Mouse (Mus musculus) frontal cortex, postnatal 25 days (tissue): Measurements from ENCODE around the gene Ccni.

Experiments used
- DNase-seq, 2 experiments: peaks; one replicate each; pipeline ENCODE4 v3.0.0; 2022; ENCODE audit warnings: low spot score in 2 of 2

Gene Ccni

DNA sequence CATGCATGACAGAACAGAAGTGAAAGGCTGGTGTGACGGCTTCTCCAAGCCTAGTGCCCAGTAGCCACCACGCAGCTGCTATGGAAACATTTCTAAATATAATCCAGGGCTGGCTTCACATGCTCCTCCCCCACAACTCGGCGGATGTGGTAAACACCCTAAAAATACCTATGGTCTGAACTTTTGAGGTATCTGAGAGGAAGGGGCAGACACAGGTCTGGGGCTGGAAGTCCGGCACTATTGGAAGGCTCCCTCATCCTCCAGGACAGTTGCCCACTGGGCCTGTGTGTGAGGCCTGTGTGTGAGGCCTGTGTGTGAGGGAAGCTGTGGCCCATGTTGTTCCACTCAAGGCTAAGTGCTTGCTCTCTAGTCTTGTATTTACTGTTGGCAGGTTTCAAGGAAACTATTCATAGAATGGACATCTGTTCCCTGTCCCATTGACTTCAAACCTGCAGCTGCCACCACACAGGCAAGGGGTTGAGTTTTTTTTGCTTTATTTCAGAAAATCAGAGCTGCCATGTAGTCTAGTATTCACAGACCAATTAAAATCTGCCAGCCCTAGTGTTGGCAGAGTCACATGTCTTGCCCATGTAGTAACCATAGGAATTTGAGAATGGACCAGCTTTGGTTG is 69.2 kb downstream of the Ccni start:
- DNase-seq = no peak

DNA sequence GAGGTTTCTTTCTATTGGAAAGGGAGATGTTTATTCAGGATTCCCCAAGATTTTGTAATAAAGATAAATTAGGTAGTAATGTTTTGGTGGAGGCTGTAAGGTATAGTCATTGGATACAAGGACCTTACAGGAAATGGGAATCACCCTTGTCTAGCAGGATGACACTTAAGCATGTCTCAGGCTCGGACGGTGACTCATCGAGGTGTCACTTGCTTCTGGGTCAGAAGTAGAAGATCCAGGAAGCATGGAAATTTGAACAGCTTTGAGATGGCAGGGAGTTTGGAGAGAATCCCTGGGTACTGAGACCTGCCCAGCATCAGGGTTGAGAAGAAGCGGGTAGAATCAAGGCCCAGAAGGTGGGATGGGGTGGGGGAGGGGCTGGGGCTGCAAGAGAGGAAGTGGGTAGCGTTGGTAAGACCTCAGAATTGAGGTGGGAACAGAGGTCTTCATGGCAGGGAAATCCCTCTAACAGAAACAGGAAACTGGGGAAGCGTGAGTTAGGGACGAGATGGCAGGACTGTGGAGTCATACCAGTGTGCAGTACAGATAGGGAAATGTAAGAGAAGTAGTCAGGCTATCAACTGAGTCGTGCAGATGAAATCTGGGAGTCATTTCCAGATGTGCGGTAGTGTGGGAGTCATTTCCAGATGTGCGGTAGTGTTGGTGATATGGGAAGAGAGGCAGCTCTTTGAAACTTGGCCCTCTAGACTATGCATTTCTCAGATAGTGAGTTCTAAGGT is 70.8 kb downstream of the Ccni start:
- DNase-seq = no peak

DNA sequence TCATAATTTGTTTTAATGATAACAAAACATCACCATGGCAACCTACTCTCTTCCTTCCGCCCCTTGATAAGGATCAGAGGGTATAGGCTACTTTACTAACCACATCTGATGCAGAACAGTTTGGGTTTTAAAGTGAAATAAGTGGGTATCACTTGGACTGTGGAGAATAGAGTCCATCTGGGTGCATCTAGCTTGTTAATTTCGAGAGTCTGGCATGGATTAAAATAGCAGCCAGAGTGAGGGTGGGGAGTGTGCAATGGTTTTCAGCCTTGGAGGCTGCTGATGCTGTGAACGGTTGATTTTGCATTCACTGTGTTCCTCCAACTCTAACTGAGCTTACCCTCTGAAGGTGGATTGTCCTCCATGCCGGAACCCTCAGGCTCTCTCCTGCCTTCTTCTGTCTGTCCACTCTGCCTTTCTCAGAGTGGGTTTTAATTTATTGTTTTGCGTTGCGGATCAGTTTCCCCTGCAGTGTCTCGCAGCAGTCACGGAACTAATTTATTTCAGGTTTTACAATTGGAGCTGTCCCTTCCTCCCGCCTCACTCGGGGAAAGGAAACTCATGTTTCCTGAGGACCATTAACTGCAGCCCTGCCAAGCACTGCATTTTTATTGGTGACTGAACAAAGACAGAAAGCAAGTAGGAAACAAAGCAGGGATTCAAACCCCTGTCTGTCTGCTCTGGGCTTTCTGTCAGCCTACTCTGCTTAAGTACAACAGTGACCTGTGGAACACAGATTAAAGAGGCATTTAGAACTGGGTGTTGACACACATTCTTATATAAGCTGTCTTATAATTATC is 72.7 kb downstream of the Ccni start:
- DNase-seq = no peak
